17 mouse cellular contexts compared by ENCODE assay signal in genomic region chrX:169173796-169174195, GRCm38 (mm10). TPM values are rescaled to one million over a fixed set of nuclear protein-coding genes. Genes with fewer than 3 reads are reported as not detected.
A peak's percentile ranks its signal among the peaks of the same experiment; 100 is the strongest.
DNase-seq lines count a peak whose midpoint lies in the region; ATAC-seq and TF ChIP-seq lines count a peak whose summit lies in the region.
"Had no signal": no experiment of that assay in that cellular context is flagged by ENCODE, and none has a peak within 500 bp of the region (broad histone marks: within the 10 kb centered on the region; RNA-seq: fewer than 3 reads in every experiment).

No protein-coding gene starts in this region.

- TF ChIP-seq POLR2A in limb, embryonic 14.5 days (IDR thresholded peaks at IDR 0.05; ENCODE audit: borderline replicate concordance, extremely low read depth, insufficient read depth, insufficient read length), result no peak

- no peaks in the 10 kb centered on the region for H3K4me1 ChIP-seq in embryonic facial prominence, embryonic 14.5 days (ENCODE audit: control insufficient read depth, insufficient read depth, low read length)
- H3K4me1 ChIP-seq in embryonic facial prominence, embryonic 10.5 days, result no peaks in the 10 kb centered on the region
- no peaks in the 10 kb centered on the region for H3K4me1 ChIP-seq in limb, embryonic 14.5 days (ENCODE audit: control insufficient read depth, insufficient read depth, low read length)
- no peaks in the 10 kb centered on the region for H3K4me1 ChIP-seq in limb, embryonic 10.5 days
- H3K4me1 ChIP-seq: midbrain, embryonic 12.5 days had no signal

- DNase-seq in embryonic facial prominence, embryonic 14.5 days (ENCODE audit: low spot score), result peak; percentile 65
- DNase-seq in embryonic facial prominence, embryonic 10.5 days (ENCODE audit: low spot score), result no peak
- peak; percentile 40 for DNase-seq in limb, embryonic 14.5 days (ENCODE audit: low spot score)
- no peak for DNase-seq in limb, embryonic 10.5 days (ENCODE audit: low spot score)
- peak; percentile 4 for DNase-seq in forelimb bud, embryonic 11.5 days (ENCODE audit: low read depth, low spot score)
- peak; percentile 24 for DNase-seq in lung, postnatal 14 days
- no peak for DNase-seq in right cerebral cortex, adult 2 months (ENCODE audit: low spot score in 2 of 2)
- no peak for DNase-seq in layer of hippocampus, postnatal 14 days (ENCODE audit: low spot score in 2 of 2)
- DNase-seq: cerebellum, adult 2 months; forebrain, postnatal 0 days; liver, postnatal 0 days had no signal

- H3K27ac ChIP-seq in embryonic facial prominence, embryonic 14.5 days (replicated peaks; ENCODE audit: low read depth, low read length), result no peak overlapping the region
- H3K27ac ChIP-seq in embryonic facial prominence, embryonic 10.5 days (replicated peaks), result no peak overlapping the region
- H3K27ac ChIP-seq in limb, embryonic 14.5 days (replicated peaks; ENCODE audit: low read depth, low read length), result no peak overlapping the region
- no peak overlapping the region for H3K27ac ChIP-seq in limb, embryonic 10.5 days
- H3K27ac ChIP-seq: hindbrain, postnatal 0 days; midbrain, embryonic 12.5 days had no signal

- H3K4me3 ChIP-seq in embryonic facial prominence, embryonic 14.5 days (ENCODE audit: low read depth, low read length), result no peak overlapping the region
- no peak overlapping the region for H3K4me3 ChIP-seq in embryonic facial prominence, embryonic 10.5 days
- no peak overlapping the region for H3K4me3 ChIP-seq in limb, embryonic 14.5 days (replicated peaks; ENCODE audit: low read length)
- no peak overlapping the region for H3K4me3 ChIP-seq in limb, embryonic 10.5 days
- H3K4me3 ChIP-seq: midbrain, embryonic 12.5 days had no signal

- 60% methylated on average over 1 of the region's 1 CpGs for WGBS in embryonic facial prominence, embryonic 14.5 days
- WGBS in embryonic facial prominence, embryonic 10.5 days, result 86% methylated on average over 1 of the region's 1 CpGs
- 36% methylated on average over 1 of the region's 1 CpGs for WGBS in limb, embryonic 14.5 days
- 86% methylated on average over 1 of the region's 1 CpGs for WGBS in limb, embryonic 10.5 days

- H3K36me3 ChIP-seq in embryonic facial prominence, embryonic 14.5 days (ENCODE audit: control insufficient read depth, insufficient read depth, low read length), result no peaks in the 10 kb centered on the region
- no peaks in the 10 kb centered on the region for H3K36me3 ChIP-seq in embryonic facial prominence, embryonic 10.5 days (replicated peaks)
- H3K36me3 ChIP-seq in limb, embryonic 14.5 days (ENCODE audit: control insufficient read depth, insufficient read depth, low read length), result no peaks in the 10 kb centered on the region
- no peaks in the 10 kb centered on the region for H3K36me3 ChIP-seq in limb, embryonic 10.5 days
- H3K36me3 ChIP-seq: midbrain, embryonic 12.5 days had no signal

- ATAC-seq in embryonic facial prominence, embryonic 14.5 days (ENCODE audit: low read depth), result no peak
- ATAC-seq in limb, embryonic 14.5 days (ENCODE audit: low FRiP score, low read depth), result no peak
- ATAC-seq: forebrain, postnatal 0 days; hindbrain, postnatal 0 days; liver, postnatal 0 days had no signal

- H3K27me3 ChIP-seq in embryonic facial prominence, embryonic 14.5 days (replicated peaks; ENCODE audit: control insufficient read depth, insufficient read depth, low read length), result peaks cover 10% of the 10 kb centered on the region; the same call in 1 of the 2 replicates
- peaks cover 76% of the 10 kb centered on the region for H3K27me3 ChIP-seq in embryonic facial prominence, embryonic 10.5 days (replicated peaks; ENCODE audit: low read depth, poor library complexity, severe bottlenecking)
- no peaks in the 10 kb centered on the region for H3K27me3 ChIP-seq in limb, embryonic 14.5 days (ENCODE audit: control insufficient read depth, insufficient read depth, low read length)
- peaks cover 91% of the 10 kb centered on the region for H3K27me3 ChIP-seq in limb, embryonic 10.5 days (ENCODE audit: low read depth, poor library complexity, severe bottlenecking)

- H3K9me3 ChIP-seq in embryonic facial prominence, embryonic 14.5 days (ENCODE audit: control insufficient read depth, low read length), result no peaks in the 10 kb centered on the region
- no peaks in the 10 kb centered on the region for H3K9me3 ChIP-seq in embryonic facial prominence, embryonic 10.5 days
- no peaks in the 10 kb centered on the region for H3K9me3 ChIP-seq in limb, embryonic 14.5 days (ENCODE audit: control insufficient read depth, low read length)
- H3K9me3 ChIP-seq in limb, embryonic 10.5 days (replicated peaks), result no peaks in the 10 kb centered on the region
- H3K9me3 ChIP-seq: midbrain, embryonic 12.5 days had no signal

- no peak overlapping the region for H3K9ac ChIP-seq in embryonic facial prominence, embryonic 14.5 days (ENCODE audit: low read depth, low read length)
- no peak overlapping the region for H3K9ac ChIP-seq in limb, embryonic 14.5 days (ENCODE audit: low read depth, low read length, severe bottlenecking)
- H3K9ac ChIP-seq: forebrain, postnatal 0 days; liver, postnatal 0 days; midbrain, embryonic 12.5 days had no signal

- H3K4me2 ChIP-seq in embryonic facial prominence, embryonic 14.5 days (ENCODE audit: low read depth, low read length), result no peak overlapping the region
- H3K4me2 ChIP-seq in limb, embryonic 14.5 days (replicated peaks; ENCODE audit: low read depth, low read length, severe bottlenecking), result no peak overlapping the region
- H3K4me2 ChIP-seq: midbrain, embryonic 12.5 days had no signal

RNA-seq across cellular contexts. Expression of gene Amelx, which starts 13.2 kb away (rescaled TPM):
- polyA plus RNA-seq in embryonic facial prominence, embryonic 14.5 days (2014; fragmentation: Nextera tagmentation; extraction: Ambion mirVana), result not detected in 2 replicates
- not detected in 2 replicates for polyA plus RNA-seq in embryonic facial prominence, embryonic 10.5 days (2016; fragmentation: Nextera tagmentation; extraction: Ambion mirVana)
- not detected in 2 replicates for polyA plus RNA-seq in limb, embryonic 14.5 days (2012; rRNA removed)
- not detected in 2 replicates for polyA plus RNA-seq in limb, embryonic 14.5 days (2014; fragmentation: Nextera tagmentation; extraction: Ambion mirVana)
- 0.19 TPM in 1 of 2 replicates, not detected in the other for polyA plus RNA-seq in limb, embryonic 10.5 days (2016; fragmentation: Nextera tagmentation; extraction: Ambion mirVana)
- not detected for total RNA-seq in layer of hippocampus, postnatal 14 days (2021)
- total RNA-seq: adrenal gland, postnatal 4 days; forebrain, postnatal 0 days; granulocyte monocyte progenitor cell, adult 5-6 weeks; hindbrain, postnatal 0 days; left cerebral cortex, postnatal 36 days had no signal
- polyA plus RNA-seq: cerebellum, adult 2 months; forebrain, postnatal 0 days; hindbrain, postnatal 0 days; liver, postnatal 0 days; midbrain, embryonic 12.5 days; spleen, adult 2 months had no signal

Comparison
In these comparisons a context has a peak if more than half of its experiments do, and no peak if none do; other contexts are left out.
1. DNase-seq: peak in embryonic facial prominence, embryonic 14.5 days (single experiment), limb, embryonic 14.5 days (single experiment), forelimb bud, embryonic 11.5 days (single experiment) and lung, postnatal 14 days (single experiment); none in embryonic facial prominence, embryonic 10.5 days (single experiment), limb, embryonic 10.5 days (single experiment), right cerebral cortex, adult 2 months (0 of 2) and layer of hippocampus, postnatal 14 days (0 of 2).